Mouse (Mus musculus): ENCODE data around the gene Ubr7. TPM values are rescaled to one million over a fixed set of nuclear protein-coding genes. Genes with fewer than 3 reads are reported as not detected.
A peak's percentile ranks its signal among the peaks of the same experiment; 100 is the strongest.

Gene Ubr7
- polyA plus RNA-seq, 1 experiment from 2014 or later, result 67.1 TPM

- 85% methylated on average over 7 of the region's 7 CpGs for WGBS
- peak; percentile 27 for DNase-seq (ENCODE audit: low spot score)
- Histone ChIP-seq H3K4me3 (peak overlapping the region; percentile 92), H3K36me3 (peaks cover 47% of the 10 kb centered on the region), H3K4me1 (peaks cover 38% of the 10 kb centered on the region), H3K27ac (replicated peaks) (0 out of 2 replicates have a peak overlapping the region, but pooled peaks have one; percentile 92), H3K9me3 (replicated peaks) (no peaks in the 10 kb centered on the region), H3K27me3 (ENCODE audit: low read depth, poor library complexity, severe bottlenecking) (no peaks in the 10 kb centered on the region)
Measured at GRCm38 (mm10) chr12:102756304-102756703, 1.5 kb upstream of the Ubr7 start.

- no peaks in the 10 kb centered on the region for H3K9me3 ChIP-seq (replicated peaks)
- peak overlapping the region; percentile 92 for H3K27ac ChIP-seq (replicated peaks)
- H3K36me3 ChIP-seq, result peaks cover 44% of the 10 kb centered on the region
- peaks cover 38% of the 10 kb centered on the region for H3K4me1 ChIP-seq
- H3K4me3 ChIP-seq, result peak overlapping the region; percentile 92
- H3K27me3 ChIP-seq (ENCODE audit: low read depth, poor library complexity, severe bottlenecking), result no peaks in the 10 kb centered on the region
- WGBS, result 2% methylated on average over 46 of the region's 46 CpGs
- no peak for DNase-seq (ENCODE audit: low spot score)
Measured at GRCm38 (mm10) chr12:102757055-102757688, 595 bp upstream of the Ubr7 start.

- Histone ChIP-seq H3K9me3 (replicated peaks) (no peaks in the 10 kb centered on the region), H3K27ac (replicated peaks) (peak within 1 kb of the TSS; percentile 92), H3K27me3 (ENCODE audit: low read depth, poor library complexity, severe bottlenecking) (no peaks in the 10 kb centered on the region), H3K36me3 (peaks cover 45% of the 10 kb centered on the region), H3K4me1 (peaks cover 38% of the 10 kb centered on the region), H3K4me3 (peak within 1 kb of the TSS; percentile 92)
- no peak for DNase-seq (ENCODE audit: low spot score)
- under 1% methylated on average over 10 of the region's 10 CpGs for WGBS
Measured at GRCm38 (mm10) chr12:102758403-102758756, 613 bp downstream of the Ubr7 start, which contains the start of gene Gm20604. Gm20604 (minus strand) TSS chr12:102758672.

- 2% methylated on average over 5 of the region's 5 CpGs for WGBS
- Histone ChIP-seq H3K4me1 (peaks cover 38% of the 10 kb centered on the region), H3K4me3 (peak overlapping the region; percentile 92), H3K9me3 (replicated peaks) (no peaks in the 10 kb centered on the region), H3K27ac (replicated peaks) (peak overlapping the region; percentile 92), H3K27me3 (ENCODE audit: low read depth, poor library complexity, severe bottlenecking) (no peaks in the 10 kb centered on the region), H3K36me3 (peaks cover 45% of the 10 kb centered on the region)
- DNase-seq (ENCODE audit: low spot score), result no peak
Measured at GRCm38 (mm10) chr12:102758936-102759335, 1.2 kb downstream of the Ubr7 start.

GRCm38 (mm10) chr12:102761668-102762067 is 3.9 kb downstream of the Ubr7 start:
- Histone ChIP-seq H3K36me3 (peaks cover 46% of the 10 kb centered on the region), H3K9me3 (replicated peaks) (no peaks in the 10 kb centered on the region)

GRCm38 (mm10) chr12:102763696-102764095 is 5.9 kb downstream of the Ubr7 start:
- peaks cover 16% of the 10 kb centered on the region for H3K4me1 ChIP-seq
- peaks cover 67% of the 10 kb centered on the region for H3K36me3 ChIP-seq
- no peak for DNase-seq (ENCODE audit: low spot score)
- H3K27ac ChIP-seq (replicated peaks), result no peak overlapping the region
- no peak overlapping the region for H3K4me3 ChIP-seq
- H3K9me3 ChIP-seq (replicated peaks), result no peaks in the 10 kb centered on the region
- H3K27me3 ChIP-seq (ENCODE audit: low read depth, poor library complexity, severe bottlenecking), result no peaks in the 10 kb centered on the region

More at GRCm38 (mm10) chr12:102761668-102762067, 3.9 kb downstream of the Ubr7 start:
- no peak for DNase-seq (ENCODE audit: low spot score)
- Histone ChIP-seq H3K27me3 (ENCODE audit: low read depth, poor library complexity, severe bottlenecking) (no peaks in the 10 kb centered on the region), H3K27ac (replicated peaks) (no peak overlapping the region), H3K4me3 (no peak overlapping the region), H3K4me1 (peaks cover 29% of the 10 kb centered on the region)
- WGBS, result 91% methylated on average over 3 of the region's 3 CpGs

GRCm38 (mm10) chr12:102769000-102769399 is 11.2 kb downstream of the Ubr7 start:
- H3K4me3 ChIP-seq, result no peak overlapping the region
- H3K4me1 ChIP-seq, result no peaks in the 10 kb centered on the region
- WGBS, result 94% methylated on average over 4 of the region's 4 CpGs
- no peak for DNase-seq (ENCODE audit: low spot score)
- H3K27me3 ChIP-seq (ENCODE audit: low read depth, poor library complexity, severe bottlenecking), result no peaks in the 10 kb centered on the region
- no peak overlapping the region for H3K27ac ChIP-seq (replicated peaks)
- no peaks in the 10 kb centered on the region; the same call in 1 of the 2 replicates for H3K9me3 ChIP-seq (replicated peaks)
- H3K36me3 ChIP-seq, result peaks cover 99% of the 10 kb centered on the region

GRCm38 (mm10) chr12:102771601-102772000 is 13.8 kb downstream of the Ubr7 start:
- H3K4me1 ChIP-seq, result no peaks in the 10 kb centered on the region
- H3K27me3 ChIP-seq (ENCODE audit: low read depth, poor library complexity, severe bottlenecking), result no peaks in the 10 kb centered on the region
- H3K9me3 ChIP-seq (replicated peaks), result no peaks in the 10 kb centered on the region; the same call in 1 of the 2 replicates
- no peak overlapping the region for H3K4me3 ChIP-seq
- no peak overlapping the region for H3K27ac ChIP-seq (replicated peaks)
- no peak for DNase-seq (ENCODE audit: low spot score)
- H3K36me3 ChIP-seq, result peaks cover 98% of the 10 kb centered on the region
- WGBS, result 94% methylated on average over 8 of the region's 8 CpGs

GRCm38 (mm10) chr12:102772676-102773075 is 14.9 kb downstream of the Ubr7 start:
- 92% methylated on average over 5 of the region's 5 CpGs for WGBS
- Histone ChIP-seq H3K27me3 (ENCODE audit: low read depth, poor library complexity, severe bottlenecking) (no peaks in the 10 kb centered on the region), H3K36me3 (peaks cover 98% of the 10 kb centered on the region), H3K27ac (replicated peaks) (no peak overlapping the region), H3K4me1 (no peaks in the 10 kb centered on the region), H3K4me3 (no peak overlapping the region), H3K9me3 (replicated peaks) (no peaks in the 10 kb centered on the region; the same call in 1 of the 2 replicates)
- no peak for DNase-seq (ENCODE audit: low spot score)

GRCm38 (mm10) chr12:102776035-102776434 is 18.3 kb downstream of the Ubr7 start:
- Histone ChIP-seq H3K4me3 (no peak overlapping the region), H3K9me3 (replicated peaks) (no peaks in the 10 kb centered on the region; the same call in 1 of the 2 replicates), H3K4me1 (no peaks in the 10 kb centered on the region), H3K27me3 (ENCODE audit: low read depth, poor library complexity, severe bottlenecking) (no peaks in the 10 kb centered on the region), H3K27ac (replicated peaks) (no peak overlapping the region), H3K36me3 (peaks cover 78% of the 10 kb centered on the region)
- DNase-seq (ENCODE audit: low spot score), result no peak
- WGBS, result 94% methylated on average over 14 of the region's 14 CpGs

- peaks cover 69% of the 10 kb centered on the region for H3K36me3 ChIP-seq
- H3K4me3 ChIP-seq, result no peak overlapping the region
- DNase-seq (ENCODE audit: low spot score), result no peak
- 82% methylated on average over 5 of the region's 5 CpGs for WGBS
- no peak overlapping the region for H3K27ac ChIP-seq (replicated peaks)
- no peaks in the 10 kb centered on the region for H3K4me1 ChIP-seq
- no peaks in the 10 kb centered on the region for H3K9me3 ChIP-seq (replicated peaks)
- H3K27me3 ChIP-seq (ENCODE audit: low read depth, poor library complexity, severe bottlenecking), result no peaks in the 10 kb centered on the region
Measured at GRCm38 (mm10) chr12:102778151-102778550, 20.4 kb downstream of the Ubr7 start.

- H3K27me3 ChIP-seq (ENCODE audit: low read depth, poor library complexity, severe bottlenecking), result no peaks in the 10 kb centered on the region
- H3K9me3 ChIP-seq (replicated peaks), result no peaks in the 10 kb centered on the region
- H3K27ac ChIP-seq (replicated peaks), result no peak overlapping the region
- peaks cover 69% of the 10 kb centered on the region for H3K36me3 ChIP-seq
- no peak overlapping the region for H3K4me3 ChIP-seq
- 58% methylated on average over 3 of the region's 3 CpGs for WGBS
- H3K4me1 ChIP-seq, result no peaks in the 10 kb centered on the region
- DNase-seq (ENCODE audit: low spot score), result no peak
Measured at GRCm38 (mm10) chr12:102779452-102779851, 21.7 kb downstream of the Ubr7 start.

GRCm38 (mm10) chr12:102782841-102783240 is 25.1 kb downstream of the Ubr7 start:
- no peaks in the 10 kb centered on the region for H3K27me3 ChIP-seq (ENCODE audit: low read depth, poor library complexity, severe bottlenecking)
- peaks cover 68% of the 10 kb centered on the region for H3K36me3 ChIP-seq
- H3K9me3 ChIP-seq (replicated peaks), result no peaks in the 10 kb centered on the region
- WGBS, result 93% methylated on average over 5 of the region's 5 CpGs
- no peak for DNase-seq (ENCODE audit: low spot score)
- H3K27ac ChIP-seq (replicated peaks), result no peak overlapping the region
- no peak overlapping the region for H3K4me3 ChIP-seq
- H3K4me1 ChIP-seq, result no peaks in the 10 kb centered on the region

All from midbrain, embryonic 10.5 days (tissue).